Mouse (Mus musculus) heart, adult 2 months (tissue): ENCODE measurements around the gene Btf3l4. TPM values are rescaled to one million over a fixed set of nuclear protein-coding genes. Genes with fewer than 3 reads are reported as not detected.
A peak's percentile ranks its signal among the peaks of the same experiment; 100 is the strongest.

ENCODE experiments used
- DNase-seq, 2 experiments: peaks; one replicate each; pipeline ENCODE4 v3.0.0; 2021
- H3K27ac ChIP-seq: fragments of 200-600 bp; 2 replicates; pipeline ENCODE4 v1.8.1; 2022
- H3K27me3 ChIP-seq: fragments of 200-500 bp; 2 replicates; pipeline ENCODE4 v1.6.1; 2012; ENCODE audit warnings: mild to moderate bottlenecking, low read length, inconsistent platforms, mixed read lengths; ENCODE audit not compliant: control insufficient read depth, insufficient read depth
- H3K36me3 ChIP-seq: fragments of 200-500 bp; 2 replicates; pipeline ENCODE4 v1.6.1; 2012; ENCODE audit warnings: low read length, inconsistent platforms; ENCODE audit not compliant: control insufficient read depth, insufficient read depth
- H3K4me1 ChIP-seq: fragments of 200-500 bp; 2 replicates; pipeline ENCODE4 v1.6.1; 2011; ENCODE audit warnings: low read length; ENCODE audit not compliant: control insufficient read depth, insufficient read depth
- H3K4me3 ChIP-seq: fragments of 200-600 bp; 2 replicates; pipeline ENCODE4 v1.8.1; 2022
- H3K79me2 ChIP-seq: fragments of 200-500 bp; replicated peaks from 2 replicates; pipeline ENCODE4 v1.6.1; 2012; ENCODE audit warnings: mild to moderate bottlenecking, inconsistent platforms, low read length, moderate library complexity, mixed read lengths; ENCODE audit not compliant: control insufficient read depth, insufficient read depth
- H3K9ac ChIP-seq: fragments of 200-500 bp; 2 replicates; pipeline ENCODE4 v1.6.1; 2012; ENCODE audit warnings: low read depth, mild to moderate bottlenecking, control low read depth, inconsistent platforms, low read length, mixed read lengths
- CTCF ChIP-seq: fragments of 200-600 bp; IDR thresholded peaks from 2 replicates; pipeline ENCODE4 v1.8.1; 2022; ENCODE audit warnings: antibody characterized with exemption, mild to moderate bottlenecking, moderate library complexity
- EP300 ChIP-seq: fragments of 200-500 bp; IDR thresholded peaks from 2 replicates; pipeline ENCODE4 v1.6.1; 2011; ENCODE audit warnings: low read depth, low read length, control low read depth; ENCODE audit not compliant: insufficient read depth
- POLR2A ChIP-seq: fragments of 200-500 bp; IDR thresholded peaks from 2 replicates; pipeline ENCODE4 v1.6.1; 2011; ENCODE audit warnings: mild to moderate bottlenecking, low read depth, low read length, control low read depth; ENCODE audit not compliant: insufficient read depth
- WGBS: fragments of 180-500 bp; shearing (Covaris S2); methylation state at CpG from one replicate; pipeline ENCODE4 v1.1.7; 2018; 5-methylcytosine and 5-hydroxymethylcytosine counted together
- intact Hi-C: fragments of 180-260 bp; cut with DNase I; formaldehyde crosslinking; loops from one replicate; pipeline ENCODE4 v1.15.1; 2025
- polyA plus RNA-seq: library from polyadenylated mRNA; depleted of rRNA; stranded (reverse); fragments of >200 nt; gene quantifications from 2 replicates; pipeline ENCODE4 v1.2.3, GENCODE M21; 2012; rRNA removed
- total RNA-seq, 2 experiments: library from RNA; stranded (reverse); gene quantifications; 2 replicates each; pipeline ENCODE4 v1.2.3; 2021

Btf3l4 gene
- total and polyA plus RNA-seq, 3 experiments = 18.5 to 78.1 (median 70.1) TPM

DNA sequence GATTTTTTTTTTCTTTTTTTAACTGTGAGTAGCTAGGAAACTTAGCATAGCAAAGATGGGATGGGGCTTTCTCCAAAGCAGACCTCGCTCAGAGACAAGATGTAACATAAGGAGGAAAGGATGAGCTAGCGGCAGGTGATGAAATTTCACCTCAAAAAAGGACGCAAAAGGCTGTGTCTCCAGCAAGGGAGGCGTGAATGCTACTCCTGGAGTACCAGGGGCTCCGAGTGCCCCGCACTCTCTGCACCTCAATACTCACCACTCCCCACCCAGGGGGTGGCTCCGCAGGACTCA, 53.7 kb downstream of the Btf3l4 start:
- peak overlapping the region; percentile 91 for H3K9ac ChIP-seq
- H3K79me2 ChIP-seq = no peaks in the 10 kb centered on the region; the same call in 1 of the 2 replicates
- TF ChIP-seq EP300 (no peak), CTCF (no peak), POLR2A (no peak)
- no peak for DNase-seq
- H3K27me3 ChIP-seq = no peaks in the 10 kb centered on the region
- H3K4me3 ChIP-seq = peak overlapping the region; percentile 95
- no peaks in the 10 kb centered on the region; the same call in none of the 2 replicates for H3K4me1 ChIP-seq
- intact Hi-C loops = loop anchor here (2.0 to 5.0 kb wide), 2 partner anchors 53 to 82 kb away; partner anchors contain the start of gene Btf3l4
- H3K27ac ChIP-seq = peak overlapping the region; percentile 96
- under 1% methylated on average over 7 of the region's 7 CpGs for WGBS
- peaks cover 5% of the 10 kb centered on the region; the same call in 1 of the 2 replicates for H3K36me3 ChIP-seq

DNA sequence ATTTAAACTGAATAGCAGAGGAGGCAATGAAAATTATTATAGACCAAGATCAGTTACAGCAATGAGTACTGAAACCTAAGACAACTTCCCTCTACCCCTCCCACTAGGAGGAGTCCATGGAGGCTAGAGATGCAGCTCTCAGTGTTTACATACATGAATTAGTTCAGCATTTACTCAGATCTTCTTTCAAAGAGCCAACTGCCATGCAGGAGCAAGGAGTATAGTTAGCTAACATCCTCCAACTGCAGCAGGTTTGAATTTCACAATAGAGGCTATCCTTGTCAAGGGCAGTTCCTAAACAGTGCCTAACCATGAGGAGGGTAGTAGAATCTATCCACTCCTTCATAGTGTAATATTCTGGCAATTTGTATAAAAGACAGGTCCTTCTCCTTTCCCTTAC, 64.9 kb downstream of the Btf3l4 start:
- Histone ChIP-seq H3K9ac (no peak overlapping the region), H3K27ac (no peak overlapping the region), H3K27me3 (no peaks in the 10 kb centered on the region), H3K36me3 (no peaks in the 10 kb centered on the region; the same call in 1 of the 2 replicates), H3K4me3 (no peak overlapping the region), H3K79me2 (peaks cover 3% of the 10 kb centered on the region), H3K4me1 (no peaks in the 10 kb centered on the region)
- no peak for DNase-seq
- intact Hi-C loops = no loop called here
- TF ChIP-seq EP300 = no peak
- TF ChIP-seq CTCF = no peak
- no peak for TF ChIP-seq POLR2A

Other genes starting within 250 kb of the Btf3l4 start
- 10 to 100 TPM; 13.5 to 13.7 TPM for gene Cc2d1b, start 213.7 kb downstream of the Btf3l4 start, total RNA-seq
- 13.4 and 16.7 TPM in 2 replicates for gene Cc2d1b, start 213.7 kb downstream of the Btf3l4 start, polyA plus RNA-seq
- gene 3110021N24Rik, start 114.0 kb downstream of the Btf3l4 start, total RNA-seq = under 1 TPM; 0.26 to 0.36 TPM
- 0.10 and 0.12 TPM in 2 replicates for gene 3110021N24Rik, start 114.0 kb downstream of the Btf3l4 start, polyA plus RNA-seq
- 10 to 100 TPM; 25.2 to 29.9 TPM for gene Zfyve9, start 52.8 kb downstream of the Btf3l4 start, total RNA-seq
- gene Zfyve9, start 52.8 kb downstream of the Btf3l4 start, polyA plus RNA-seq = 5.1 and 8.4 TPM in 2 replicates
- gene Txndc12, start 987 bp upstream of the Btf3l4 start, total RNA-seq = 10 to 100 TPM; 29.2 to 30.0 TPM
- 15.7 and 23.4 TPM in 2 replicates for gene Txndc12, start 987 bp upstream of the Btf3l4 start, polyA plus RNA-seq
- gene Kti12, start 14.2 kb upstream of the Btf3l4 start, total RNA-seq = 10 to 100 TPM; 20.3 to 23.3 TPM
- gene Kti12, start 14.2 kb upstream of the Btf3l4 start, polyA plus RNA-seq = 22.9 and 29.7 TPM in 2 replicates
- gene A730015C16Rik, start 15.0 kb upstream of the Btf3l4 start, total RNA-seq = not detected
- gene A730015C16Rik, start 15.0 kb upstream of the Btf3l4 start, polyA plus RNA-seq = 0.15 TPM in 1 of 2 replicates, not detected in the other
- 1 to 10 TPM in 1 of 2 experiments, under 1 TPM in 1; 0.63 to 1.3 TPM for gene Rab3b, start 45.4 kb upstream of the Btf3l4 start, total RNA-seq
- 6.2 and 6.6 TPM in 2 replicates for gene Rab3b, start 45.4 kb upstream of the Btf3l4 start, polyA plus RNA-seq
- gene Nrd1, start 167.0 kb upstream of the Btf3l4 start, total RNA-seq = 100 to 1,000 TPM; 133 to 145 TPM
- 69.9 and 146 TPM in 2 replicates for gene Nrd1, start 167.0 kb upstream of the Btf3l4 start, polyA plus RNA-seq